Mouse (Mus musculus) CH12.LX (cell line): ENCODE measurements around the gene Gm21958. TPM values are rescaled to one million over a fixed set of nuclear protein-coding genes. Genes with fewer than 3 reads are reported as not detected.

Experiments used
- DNase-seq: peaks from one replicate; pipeline ENCODE4 v3.0.0-alpha.2; 2013; ENCODE audit errors: extremely low read depth
- H3K27ac ChIP-seq: 2 replicates; pipeline ENCODE4 v1.5.1; 2012; ENCODE audit warnings: low read depth, mild to moderate bottlenecking, control low read depth, moderate library complexity; ENCODE audit not compliant: insufficient read depth
- H3K27me3 ChIP-seq: replicated peaks from 2 replicates; pipeline ENCODE3; 2012; ENCODE audit warnings: inconsistent platforms
- H3K36me3 ChIP-seq, 2 experiments: replicated peaks in 1 of 2; 2 replicates each; pipeline versions ENCODE3 to v1.6.1; 2012; ENCODE audit warnings: inconsistent platforms in 1 of 2, low read length in 1 of 2, mild to moderate bottlenecking in 1 of 2, mixed read lengths in 1 of 2, moderate library complexity in 1 of 2; ENCODE audit not compliant: control insufficient read depth in 1 of 2, insufficient read depth in 1 of 2
- H3K4me1 ChIP-seq, 2 experiments: 2 replicates each; pipeline ENCODE4 v1.6.1; 2012; ENCODE audit warnings: inconsistent platforms in 1 of 2, moderate library complexity in 1 of 2; ENCODE audit not compliant: insufficient read depth in 2 of 2, control insufficient read depth in 1 of 2
- H3K4me2 ChIP-seq: 2 replicates; pipeline ENCODE4 v1.6.1; 2012; ENCODE audit warnings: low read depth, mild to moderate bottlenecking, control low read depth; ENCODE audit not compliant: poor library complexity, insufficient read depth, severe bottlenecking
- H3K4me3 ChIP-seq, 3 experiments: fragments of 150-350 bp in 1 of 3; sonication (generic) in 1 of 3; replicated peaks in 1 of 3; 2 replicates each; pipeline versions ENCODE3 to v1.5.1; 2011 to 2012; ENCODE audit warnings: low read depth in 2 of 3, low read length in 2 of 3, mild to moderate bottlenecking in 2 of 3, moderate library complexity in 2 of 3, control low read depth in 1 of 3, improper control_type of control experiment in 1 of 3, inconsistent platforms in 1 of 3, mixed read lengths in 1 of 3; ENCODE audit not compliant: poor library complexity in 1 of 3
- H3K79me2 ChIP-seq: replicated peaks from 2 replicates; pipeline ENCODE4 v1.6.1; 2012; ENCODE audit warnings: mild to moderate bottlenecking, moderate library complexity; ENCODE audit not compliant: control insufficient read depth, poor library complexity, insufficient read depth, severe bottlenecking; ENCODE audit errors: extremely low read depth
- H3K9ac ChIP-seq: 2 replicates; pipeline ENCODE4 v1.6.1; 2012; ENCODE audit warnings: low read depth, mild to moderate bottlenecking, control low read depth, moderate library complexity; ENCODE audit not compliant: insufficient read depth
- H3K9me3 ChIP-seq: replicated peaks from 2 replicates; pipeline ENCODE3; 2012; ENCODE audit warnings: low read length, inconsistent platforms, mixed read lengths
- BHLHE40 ChIP-seq: IDR thresholded peaks from 2 replicates; pipeline ENCODE4 v1.6.1; 2011; ENCODE audit warnings: mild to moderate bottlenecking, low read depth, low read length, improper control_type of control experiment
- CHD2 ChIP-seq: IDR thresholded peaks from 2 replicates; pipeline ENCODE4 v1.6.1; 2011; ENCODE audit warnings: low read length, improper control_type of control experiment
- CTCF ChIP-seq, 2 experiments: IDR thresholded peaks in 1 of 2; conservative IDR thresholded peaks in 1 of 2; 2 replicates each; pipeline ENCODE4 v1.5.1; 2011 to 2012; ENCODE audit warnings: low read depth in 2 of 2, low read length in 2 of 2, improper control_type of control experiment in 1 of 2, inconsistent platforms in 1 of 2, mild to moderate bottlenecking in 1 of 2, moderate library complexity in 1 of 2
- E2F4 ChIP-seq: IDR thresholded peaks from 2 replicates; pipeline ENCODE4 v1.6.1; 2011; ENCODE audit warnings: low read depth, low read length, improper control_type of control experiment; ENCODE audit not compliant: insufficient replicate concordance
- EP300 ChIP-seq: IDR thresholded peaks from 2 replicates; pipeline ENCODE4 v1.6.1; 2011; ENCODE audit warnings: low read length, improper control_type of control experiment
- ETS1 ChIP-seq: conservative IDR thresholded peaks from 2 replicates; pipeline ENCODE4 v1.6.1; 2012; ENCODE audit warnings: low read depth, mild to moderate bottlenecking, inconsistent platforms, low read length, improper control_type of control experiment, moderate library complexity
- GABPA ChIP-seq: IDR thresholded peaks from 2 replicates; pipeline ENCODE4 v1.6.1; 2012; ENCODE audit warnings: low read depth, low read length, improper control_type of control experiment, inconsistent platforms; ENCODE audit not compliant: insufficient replicate concordance
- IRF4 ChIP-seq: IDR thresholded peaks from 2 replicates; pipeline ENCODE4 v1.6.1; 2014; ENCODE audit warnings: low read depth, mild to moderate bottlenecking, inconsistent platforms, low read length, improper control_type of control experiment
- JUN ChIP-seq: IDR thresholded peaks from 2 replicates; pipeline ENCODE4 v1.6.1; 2011; ENCODE audit warnings: low read depth, mild to moderate bottlenecking, low read length, improper control_type of control experiment, moderate library complexity; ENCODE audit not compliant: insufficient read depth
- JUND ChIP-seq: conservative IDR thresholded peaks from 2 replicates; pipeline ENCODE4 v1.6.1; 2011; ENCODE audit warnings: low read depth, low read length, improper control_type of control experiment
- KAT2A ChIP-seq: IDR thresholded peaks from 2 replicates; pipeline ENCODE4 v1.6.1; 2012; ENCODE audit warnings: low read length, improper control_type of control experiment, inconsistent platforms; ENCODE audit not compliant: insufficient replicate concordance
- MAFK ChIP-seq: IDR thresholded peaks from 2 replicates; pipeline ENCODE4 v1.6.1; 2011; ENCODE audit warnings: low read length, improper control_type of control experiment; ENCODE audit not compliant: insufficient replicate concordance
- MAX ChIP-seq: IDR thresholded peaks from 2 replicates; pipeline ENCODE4 v1.6.1; 2011; ENCODE audit warnings: low read length, improper control_type of control experiment
- MEF2A ChIP-seq: IDR thresholded peaks from 2 replicates; pipeline ENCODE4 v1.6.1; 2014; ENCODE audit warnings: low read depth, mild to moderate bottlenecking, inconsistent platforms, low read length, improper control_type of control experiment, borderline replicate concordance
- NRF1 ChIP-seq: IDR thresholded peaks from 2 replicates; pipeline ENCODE4 v1.6.1; 2014; ENCODE audit warnings: low read depth, mild to moderate bottlenecking, inconsistent platforms, low read length, improper control_type of control experiment, moderate library complexity
- PAX5 ChIP-seq: IDR thresholded peaks from 2 replicates; pipeline ENCODE4 v1.6.1; 2012; ENCODE audit warnings: low read length, inconsistent platforms, mixed read lengths
- POLR2A ChIP-seq: IDR thresholded peaks from 2 replicates; pipeline ENCODE4 v1.6.1; 2011; ENCODE audit warnings: low read depth, mild to moderate bottlenecking, improper control_type of control experiment, low read length
- RAD21 ChIP-seq: IDR thresholded peaks from 2 replicates; pipeline ENCODE4 v1.6.1; 2011; ENCODE audit warnings: low read depth, mild to moderate bottlenecking, low read length, improper control_type of control experiment, moderate library complexity
- RCOR1 ChIP-seq: conservative IDR thresholded peaks from 2 replicates; pipeline ENCODE4 v1.6.1; 2012; ENCODE audit warnings: low read depth, mild to moderate bottlenecking, inconsistent platforms, low read length, improper control_type of control experiment
- TBP ChIP-seq: conservative IDR thresholded peaks from 2 replicates; pipeline ENCODE4 v1.6.1; 2011; ENCODE audit warnings: low read depth, low read length, improper control_type of control experiment
- USF1 ChIP-seq: IDR thresholded peaks from 2 replicates; pipeline ENCODE4 v1.6.1; 2014; ENCODE audit warnings: low read depth, mild to moderate bottlenecking, inconsistent platforms, low read length, improper control_type of control experiment
- USF2 ChIP-seq: conservative IDR thresholded peaks from 2 replicates; pipeline ENCODE4 v1.6.1; 2011; ENCODE audit warnings: low read depth, low read length, improper control_type of control experiment
- ZC3H11A ChIP-seq: IDR thresholded peaks from 2 replicates; pipeline ENCODE4 v1.6.1; 2012; ENCODE audit warnings: low read depth, mild to moderate bottlenecking, inconsistent platforms, low read length, improper control_type of control experiment
- dilution Hi-C: fragments of 300-500 bp; cut with MboI; formaldehyde crosslinking; loops from 2 replicates; pipeline ENCODE4 v1.14.3; 2020; ENCODE audit warnings: low sequenced_read_pairs; ENCODE audit not compliant: extremely low pct_unique_long_range_greater_than_20kb, extremely low pct_ligation_motif_present
- in situ Hi-C: fragments of 300-500 bp; cut with MboI; formaldehyde crosslinking; loops from 3 replicates; pipeline ENCODE4 v1.14.3; 2019; ENCODE audit warnings: low sequenced_read_pairs, low pct_ligation_motif_present, low pct_unique_long_range_greater_than_20kb, mixed read lengths
- polyA plus RNA-seq: library from polyadenylated mRNA; unstranded; fragments of >175 nt; gene quantifications from 2 replicates; pipeline ENCODE4 v1.2.1, GENCODE M21; 2012; ENCODE audit warnings: low read depth; ENCODE audit not compliant: insufficient read length
- total RNA-seq, 2 experiments: library from RNA; depleted of rRNA; stranded (reverse); fragments of 300-350 nt in 1 of 2; fragments of >200 nt in 1 of 2; gene quantifications; 2 replicates each; pipeline ENCODE4 v1.2.3; 2012 to 2014

The Gm21958 gene
- total and polyA plus RNA-seq, 3 experiments = 0.61 TPM; not detected in 2

DNA sequence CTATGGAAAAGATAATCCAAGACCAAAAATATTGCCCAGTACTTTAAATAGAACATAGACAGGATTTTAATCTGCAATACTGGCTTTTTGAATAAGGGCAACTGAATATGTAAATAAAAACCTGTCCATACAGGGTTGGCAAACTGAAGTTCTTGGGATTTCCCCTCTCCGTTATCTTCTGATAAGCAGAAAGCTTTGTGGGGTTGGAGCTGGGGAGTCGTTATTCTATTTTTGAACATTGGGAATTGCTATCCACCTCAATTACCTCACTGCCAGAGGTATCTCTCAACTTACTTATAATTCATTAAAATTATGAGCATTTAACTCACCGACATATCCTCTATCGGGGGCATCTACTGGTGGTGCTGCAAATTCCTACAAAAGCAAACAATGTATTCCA is 18.2 kb upstream of the Gm21958 start:
- no peak for DNase-seq
- Histone ChIP-seq H3K9ac (no peak overlapping the region), H3K9me3 (no peaks in the 10 kb centered on the region), H3K4me1 (peaks cover 17 to 67% of the 10 kb centered on the region in 2 experiments), H3K4me2 (no peak overlapping the region), H3K79me2 (peaks cover 31% of the 10 kb centered on the region), H3K4me3 (no peak overlapping the region), H3K27ac (no peak overlapping the region), H3K27me3 (no peaks in the 10 kb centered on the region), H3K36me3 (peaks cover 34 to 60% of the 10 kb centered on the region in 2 experiments)
- in situ Hi-C loops = no loop called here
- TF ChIP-seq BHLHE40 = no peak
- TF ChIP-seq IRF4 = no peak
- no peak for TF ChIP-seq RAD21
- TF ChIP-seq CHD2 = no peak
- no peak for TF ChIP-seq KAT2A
- TF ChIP-seq MEF2A = no peak
- TF ChIP-seq JUN = no peak
- no peak for TF ChIP-seq ZC3H11A
- TF ChIP-seq POLR2A = no peak
- TF ChIP-seq MAFK = no peak
- no peak for TF ChIP-seq NRF1
- no peak for TF ChIP-seq CTCF (conservative IDR thresholded peaks at IDR 0.05 in 1 of 2, IDR thresholded peaks at IDR 0.05 in 1 of 2; ENCODE audit: low read depth in 2 of 2, low read length in 2 of 2)
- TF ChIP-seq USF1 = no peak
- no peak for TF ChIP-seq RCOR1
- no peak for TF ChIP-seq USF2
- TF ChIP-seq MAX = no peak
- TF ChIP-seq E2F4 = no peak
- TF ChIP-seq EP300 = no peak
- no peak for TF ChIP-seq TBP
- dilution Hi-C loops = no loop called here

DNA sequence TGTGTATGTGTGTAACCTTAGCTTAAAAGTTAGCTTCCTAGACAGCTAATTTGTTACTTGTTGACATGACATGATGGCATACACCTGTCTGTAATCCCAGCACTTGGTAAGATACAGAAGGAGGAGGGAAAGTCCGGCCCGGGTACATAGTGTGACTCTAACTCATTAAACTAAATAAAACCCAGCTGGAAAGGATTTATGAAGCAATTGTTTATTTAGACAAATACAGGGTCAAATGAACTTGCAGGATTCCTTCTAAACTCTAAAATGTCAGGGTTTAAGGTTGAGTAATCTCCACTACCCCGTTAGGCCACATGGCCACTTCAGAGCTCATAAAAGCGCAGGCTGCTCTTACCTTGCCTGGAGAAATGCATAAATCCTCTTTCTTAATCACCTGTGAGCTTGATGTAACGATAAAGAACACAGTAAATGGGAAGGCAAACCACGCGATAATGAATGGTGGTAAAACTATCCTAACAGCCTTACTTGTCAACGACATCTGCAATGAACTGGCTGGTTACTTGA is 17.5 kb upstream of the Gm21958 start:
- in situ Hi-C loops = no loop called here
- peaks cover 21 to 68% of the 10 kb centered on the region in 2 experiments for H3K4me1 ChIP-seq
- no peak overlapping the region for H3K4me2 ChIP-seq
- TF ChIP-seq ETS1 (no peak), PAX5 (no peak), JUND (no peak), GABPA (no peak), POLR2A (no peak), RCOR1 (no peak), IRF4 (no peak)
- TF ChIP-seq, all 38 proteins: peak for 0
- H3K4me3 ChIP-seq = no peak overlapping the region
- no peaks in the 10 kb centered on the region for H3K9me3 ChIP-seq
- no peak overlapping the region for H3K9ac ChIP-seq
- H3K27ac ChIP-seq = no peak overlapping the region
- H3K36me3 ChIP-seq = peaks cover 39 to 65% of the 10 kb centered on the region in 2 experiments
- dilution Hi-C loops = no loop called here
- H3K27me3 ChIP-seq = no peaks in the 10 kb centered on the region
- DNase-seq = no peak
- peaks cover 26% of the 10 kb centered on the region for H3K79me2 ChIP-seq
